Mouse (Mus musculus): Measurements from ENCODE around the gene F2rl3.

F2rl3 gene

DNA sequence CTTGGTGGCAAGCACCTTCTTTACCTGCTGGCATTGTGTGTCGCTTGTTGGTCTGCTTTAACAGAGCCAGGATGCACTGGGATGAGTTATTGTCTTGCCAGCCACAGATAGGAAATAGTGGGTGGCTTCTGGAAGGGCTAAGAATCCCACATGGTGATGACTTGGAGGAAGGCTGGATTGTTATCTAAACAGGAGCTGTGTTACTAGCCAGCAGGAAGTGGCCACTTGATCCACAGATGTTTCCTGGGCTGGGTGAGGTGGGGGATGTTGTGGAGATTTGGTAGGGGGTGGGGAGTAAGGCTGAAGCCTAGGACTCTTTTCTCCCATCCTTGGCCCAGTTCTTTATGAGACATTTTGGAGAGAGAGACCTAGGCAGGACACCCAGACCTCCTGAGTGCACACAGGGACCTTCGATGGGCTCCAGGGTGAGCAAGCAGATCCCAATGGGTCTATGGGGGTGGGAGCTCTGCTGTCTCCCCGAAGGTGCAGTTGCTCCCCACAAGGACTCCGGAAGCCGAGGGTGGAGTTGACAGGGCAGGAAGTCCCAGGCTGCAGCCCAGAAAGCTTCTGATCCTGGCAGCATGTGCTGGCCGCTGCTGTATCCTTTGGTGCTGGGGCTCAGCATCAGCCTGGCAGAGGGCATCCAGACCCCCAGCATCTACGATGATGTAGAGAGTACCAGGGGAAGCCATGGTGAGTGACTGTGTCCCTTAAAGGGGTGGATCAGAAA lies at the start of gene F2rl3:
TSS of gene F2rl3 (plus strand) at position 559 of the 730 bp plus-strand sequence.
- peak in 1 of 2 experiments; percentile 50 for DNase-seq (ENCODE audit: low spot score in 2 of 2)

DNA sequence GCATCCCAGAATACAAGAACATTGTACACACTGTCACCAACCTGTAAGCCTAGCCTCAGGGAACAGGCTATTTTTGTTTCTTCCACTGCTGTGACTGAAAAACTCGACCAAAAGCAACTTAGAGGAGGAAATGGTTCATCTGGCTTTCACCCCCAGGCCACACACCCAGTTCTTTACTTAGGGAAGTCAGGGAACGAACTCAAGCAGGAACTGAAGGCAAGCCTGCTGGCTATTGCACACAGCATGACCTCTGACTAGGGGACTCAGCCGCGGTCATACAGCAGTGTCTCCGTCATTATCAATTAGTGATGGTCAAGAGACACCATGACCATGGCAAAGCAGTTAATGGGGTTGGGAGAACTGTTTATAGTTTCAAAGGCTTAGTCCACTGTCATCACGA lies 49.1 kb upstream of the F2rl3 start:
- no peak for DNase-seq (ENCODE audit: low spot score in 2 of 2)

DNA sequence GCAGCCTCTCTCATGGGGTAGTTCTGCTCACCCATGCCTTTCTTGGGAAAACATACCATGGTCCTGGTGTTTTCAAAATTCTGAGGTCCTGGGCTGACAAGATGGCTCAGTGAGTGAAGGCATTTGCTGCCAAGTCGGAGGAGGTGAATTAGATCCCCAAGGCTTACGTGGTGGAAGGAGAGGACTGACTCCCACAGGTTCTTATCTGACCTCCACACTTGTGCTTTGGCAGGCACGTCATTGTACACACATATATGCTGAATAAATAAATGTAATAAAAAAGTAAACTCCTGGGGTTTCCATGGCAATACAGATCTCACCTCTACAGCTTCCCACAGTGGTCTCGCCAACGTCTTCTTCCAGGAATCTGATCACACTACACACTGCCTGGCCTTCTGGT lies 45.1 kb upstream of the F2rl3 start:
- DNase-seq (ENCODE audit: low spot score in 2 of 2): no peak

DNA sequence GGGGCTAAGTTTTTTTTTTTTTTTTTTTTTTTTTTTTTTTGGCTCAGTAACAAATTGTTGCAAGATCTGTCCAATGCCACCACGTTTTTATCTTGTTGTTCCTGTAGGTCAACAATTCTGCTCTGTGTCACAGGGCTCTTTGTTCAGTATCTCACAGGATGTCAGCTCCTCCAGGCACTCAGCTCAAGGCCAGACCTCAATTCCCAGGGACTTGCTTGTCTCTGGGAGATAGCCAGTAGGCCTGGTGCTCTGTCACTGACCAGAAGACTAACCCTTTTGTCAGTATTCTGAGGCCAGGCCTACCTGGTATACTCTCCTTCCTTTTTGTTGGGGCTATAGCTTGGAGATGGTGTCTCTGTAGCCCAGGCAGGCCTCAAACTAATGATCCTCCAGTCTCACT lies 41.1 kb upstream of the F2rl3 start:
- DNase-seq (ENCODE audit: low spot score in 2 of 2): no peak

DNA sequence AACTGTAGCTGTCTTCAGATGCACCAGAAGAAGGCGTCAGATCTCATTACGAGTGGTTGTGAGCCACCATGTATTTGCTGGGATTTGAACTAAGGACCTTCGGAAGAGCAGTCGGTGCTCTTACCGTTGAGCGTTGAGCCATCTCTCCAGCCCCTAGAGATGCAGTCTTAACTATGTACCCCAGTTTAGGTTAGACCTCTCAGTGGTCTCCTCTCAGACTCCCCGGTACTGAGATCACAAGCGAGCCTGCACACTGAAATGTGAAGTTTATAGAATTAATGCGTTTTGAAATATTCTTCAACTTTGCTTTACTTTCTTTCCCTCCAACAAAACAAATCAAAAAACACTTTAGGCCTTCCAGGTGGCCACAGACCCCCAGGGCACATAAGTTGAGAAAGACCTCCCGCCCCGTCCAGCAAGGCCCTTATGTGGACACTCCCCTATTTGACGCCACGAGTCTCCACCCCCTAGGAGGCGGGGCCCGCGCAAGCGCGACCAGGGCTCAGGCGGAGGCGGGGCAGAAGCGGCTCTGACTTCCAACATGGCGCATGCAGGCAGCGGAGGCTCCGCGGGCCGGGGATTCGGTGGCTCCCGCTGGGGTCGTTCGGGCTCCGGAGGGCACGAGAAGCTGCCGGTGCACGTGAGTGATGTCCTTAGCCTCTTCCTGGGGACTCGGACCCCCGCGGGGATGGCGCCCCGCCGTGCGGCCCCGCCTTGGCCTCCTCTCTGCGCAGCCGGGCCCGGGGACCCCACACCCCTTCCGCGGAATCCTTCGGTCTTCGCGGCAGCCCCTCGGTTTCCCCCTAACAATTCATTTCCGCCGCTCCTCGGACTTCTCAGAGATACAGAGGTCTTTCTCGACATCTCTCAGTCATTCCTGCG lies 38.7 kb upstream of the F2rl3 start, which contains the start of gene Sin3b:
TSS of gene Sin3b (plus strand) at position 517 of the 882 bp plus-strand sequence.
- DNase-seq (ENCODE audit: low spot score in 2 of 2): peak; percentile 93 to 95

DNA sequence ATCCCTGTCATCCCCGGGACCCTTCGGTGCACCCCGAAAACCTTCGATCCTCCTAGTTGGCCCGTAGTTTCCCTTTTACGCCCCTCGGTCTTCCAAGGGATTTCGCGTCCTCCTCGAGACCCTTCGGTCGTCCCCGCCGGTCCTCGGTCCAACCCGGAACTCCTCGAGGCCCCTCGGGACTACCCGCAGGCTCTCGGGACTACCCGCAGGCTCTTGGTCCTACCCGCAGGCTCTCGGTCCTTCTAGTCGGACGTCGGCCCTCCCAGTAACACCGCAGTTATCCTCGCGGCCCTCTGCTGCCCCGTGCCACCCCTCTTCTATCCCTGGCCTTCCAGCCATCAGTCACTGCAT lies 38.1 kb upstream of the F2rl3 start:
- no peak for DNase-seq (ENCODE audit: low spot score in 2 of 2)

DNA sequence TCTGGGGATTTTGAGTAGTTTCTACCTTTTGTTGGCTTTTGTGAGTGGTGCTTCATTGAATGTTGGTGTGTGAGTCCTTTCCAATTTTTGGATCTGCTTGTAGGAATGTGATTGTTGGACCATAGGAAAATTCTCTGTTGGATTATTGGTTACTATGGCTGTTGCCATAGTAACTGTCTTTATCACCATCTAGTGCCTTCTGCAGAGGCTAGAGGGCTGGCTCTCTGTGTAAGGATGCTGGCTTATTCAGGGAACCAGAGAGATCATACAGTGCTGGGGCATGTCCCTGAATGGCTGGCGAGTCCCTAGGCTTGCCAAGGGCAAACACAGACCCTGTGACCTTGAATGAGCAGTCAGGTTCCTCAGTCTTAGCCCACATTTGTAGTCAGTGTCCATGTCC lies 33.0 kb upstream of the F2rl3 start:
- no peak for DNase-seq (ENCODE audit: low spot score in 2 of 2)

DNA sequence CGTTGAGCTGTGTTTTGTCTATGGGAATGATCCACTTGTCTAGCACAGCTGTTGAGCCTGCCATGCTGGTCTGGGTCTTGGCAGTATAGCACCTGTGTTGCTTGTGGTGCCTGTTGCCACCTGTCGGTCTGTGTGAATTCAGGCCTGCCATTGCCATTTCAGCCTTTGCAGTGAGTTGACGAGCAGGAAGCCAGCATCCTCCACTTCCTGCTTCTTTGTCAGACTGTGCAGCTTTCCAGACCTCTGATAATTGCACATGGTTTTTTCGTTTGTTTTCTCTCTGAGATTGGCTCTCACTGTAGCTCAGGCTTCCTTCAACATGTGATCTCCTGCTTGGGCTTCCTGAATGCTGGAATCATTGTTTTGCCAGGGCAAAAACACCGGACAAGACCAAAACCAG lies 26.7 kb upstream of the F2rl3 start:
- DNase-seq (ENCODE audit: low spot score in 2 of 2): peak; percentile 7 to 53

DNA sequence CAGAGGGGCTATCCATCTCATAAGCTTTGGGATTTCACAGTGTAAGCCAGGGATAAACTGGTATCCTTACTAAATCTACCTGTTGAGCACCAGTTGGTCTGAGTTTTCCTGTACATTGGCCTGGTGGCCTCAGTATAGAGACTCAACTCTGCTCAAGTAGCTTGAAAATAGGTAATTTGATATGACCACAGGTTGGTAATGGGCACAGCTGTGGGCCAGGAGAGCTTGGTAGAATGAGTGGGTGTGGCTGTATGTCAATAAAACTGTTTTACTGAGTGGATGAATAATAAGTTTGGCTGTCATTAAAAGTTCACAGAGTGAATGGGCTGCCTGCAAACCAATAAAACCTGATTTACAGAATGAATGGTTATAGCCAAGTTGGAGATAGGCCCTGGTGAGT lies 24.8 kb upstream of the F2rl3 start:
- DNase-seq (ENCODE audit: low spot score in 2 of 2): no peak

DNA sequence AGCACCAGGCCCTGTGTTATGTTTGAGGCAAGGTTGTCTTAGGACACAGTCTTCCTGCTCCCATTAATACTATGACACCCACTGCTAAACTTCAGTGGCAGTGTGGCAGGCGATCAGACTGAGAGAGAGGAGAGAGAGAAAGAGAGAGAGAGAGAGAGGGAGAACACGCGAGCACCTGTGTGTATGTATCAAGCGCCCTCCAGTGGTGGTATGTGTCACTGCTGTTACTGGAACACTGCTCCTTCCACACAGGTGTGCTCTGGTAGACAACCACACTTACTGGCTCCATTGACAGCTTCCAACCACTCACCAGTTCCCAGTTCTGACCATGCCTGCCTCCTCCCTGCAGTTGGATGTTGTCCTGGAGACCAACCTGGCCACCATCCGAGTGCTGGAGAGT lies 15.6 kb upstream of the F2rl3 start:
- DNase-seq (ENCODE audit: low spot score in 2 of 2): peak in 1 of 2 experiments; percentile 12

DNA sequence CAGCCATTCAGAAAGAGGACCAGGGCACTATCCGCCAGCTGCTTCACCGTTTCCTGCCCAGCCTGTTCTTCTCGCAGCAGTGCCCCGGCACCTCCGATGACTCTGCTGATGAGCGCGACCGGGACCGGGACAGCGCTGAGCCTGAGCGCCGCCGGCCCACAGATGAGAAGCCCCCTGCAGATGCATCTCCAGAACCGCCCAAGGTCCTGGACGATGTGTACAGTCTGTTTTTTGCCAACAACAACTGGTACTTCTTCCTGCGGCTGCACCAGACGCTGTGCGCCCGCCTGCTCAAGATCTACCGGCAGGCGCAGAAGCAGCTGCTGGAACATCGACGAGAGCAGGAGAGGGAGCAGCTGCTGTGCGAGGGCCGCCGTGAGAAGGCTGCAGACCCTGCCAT lies 11.8 kb upstream of the F2rl3 start:
- DNase-seq (ENCODE audit: low spot score in 2 of 2): no peak

DNA sequence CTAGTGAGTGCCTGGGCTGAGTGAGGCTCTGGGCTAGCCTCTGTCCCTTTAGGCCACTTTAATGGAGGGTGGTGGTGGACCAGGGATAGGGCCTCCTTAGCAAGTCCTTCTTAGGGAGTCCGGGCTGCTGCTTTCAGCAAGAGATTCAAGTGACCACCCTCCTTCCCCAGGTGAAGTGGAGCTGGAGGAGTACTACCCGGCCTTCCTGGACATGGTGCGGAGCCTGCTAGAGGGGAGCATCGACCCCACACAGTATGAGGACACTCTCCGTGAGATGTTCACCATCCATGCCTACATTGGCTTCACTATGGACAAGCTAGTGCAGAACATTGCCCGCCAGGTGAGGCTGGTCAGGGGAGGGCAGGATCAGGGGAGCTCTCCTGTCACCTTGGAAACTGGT lies 11.4 kb upstream of the F2rl3 start:
- DNase-seq (ENCODE audit: low spot score in 2 of 2): no peak

DNA sequence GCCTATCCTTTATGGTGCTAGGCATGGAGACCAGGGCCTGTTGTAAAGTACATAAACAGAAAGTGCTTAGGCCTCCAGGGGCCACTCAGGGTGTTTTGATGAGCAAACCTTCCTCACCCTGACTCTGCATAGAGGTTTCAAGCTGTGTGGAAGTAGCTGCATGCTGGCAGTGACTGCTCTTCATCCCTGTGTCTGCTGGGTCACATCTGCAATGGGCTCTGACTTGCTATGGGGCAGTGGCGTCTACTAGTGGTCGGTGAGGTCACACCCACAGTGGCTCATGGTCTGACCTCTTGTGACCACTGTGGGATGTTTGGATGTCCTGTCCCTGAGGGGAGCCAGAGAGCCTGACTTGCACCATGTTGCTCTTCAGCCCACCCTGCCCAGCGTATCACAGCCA lies 10.6 kb upstream of the F2rl3 start:
- no peak for DNase-seq (ENCODE audit: low spot score in 2 of 2)

DNA sequence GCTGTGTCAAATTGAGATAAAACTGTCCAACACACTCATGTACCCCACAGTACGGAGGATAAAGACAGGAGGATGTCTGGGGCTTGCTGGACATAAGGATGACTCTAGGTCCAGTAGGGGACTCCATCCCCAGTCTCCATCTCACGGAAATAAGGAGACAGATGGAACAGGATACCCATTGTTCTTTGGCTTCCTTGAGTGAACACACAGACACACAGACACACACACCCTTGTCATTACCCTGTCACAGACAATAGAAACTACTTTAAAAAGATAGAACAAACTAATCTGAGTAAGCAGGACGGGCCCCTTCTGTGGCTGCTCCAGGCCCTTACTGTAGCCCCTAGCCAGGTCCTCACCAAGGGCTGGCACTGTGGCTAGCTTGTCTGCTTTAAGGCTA lies 9.4 kb upstream of the F2rl3 start:
- peak in 1 of 2 experiments; percentile 28 for DNase-seq (ENCODE audit: low spot score in 2 of 2)

DNA sequence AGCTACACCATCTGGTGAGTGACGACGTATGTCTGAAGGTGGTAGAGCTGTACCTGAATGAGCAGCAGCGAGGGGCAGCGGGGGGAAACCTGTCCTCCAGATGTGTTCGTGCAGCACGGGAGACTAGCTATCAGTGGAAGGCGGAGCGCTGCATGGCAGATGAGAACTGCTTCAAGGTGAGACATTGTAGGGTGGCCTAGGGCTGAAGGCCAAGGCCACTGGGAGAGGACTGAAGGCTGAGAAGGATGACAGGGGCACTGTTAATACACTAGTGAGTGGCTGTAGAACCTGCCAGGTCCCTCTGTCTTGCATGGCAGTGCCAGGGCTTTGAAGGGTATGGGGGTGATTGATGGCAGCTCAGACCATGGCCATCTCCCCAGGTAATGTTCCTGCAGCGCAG lies 8.5 kb upstream of the F2rl3 start:
- no peak for DNase-seq (ENCODE audit: low spot score in 2 of 2)

DNA sequence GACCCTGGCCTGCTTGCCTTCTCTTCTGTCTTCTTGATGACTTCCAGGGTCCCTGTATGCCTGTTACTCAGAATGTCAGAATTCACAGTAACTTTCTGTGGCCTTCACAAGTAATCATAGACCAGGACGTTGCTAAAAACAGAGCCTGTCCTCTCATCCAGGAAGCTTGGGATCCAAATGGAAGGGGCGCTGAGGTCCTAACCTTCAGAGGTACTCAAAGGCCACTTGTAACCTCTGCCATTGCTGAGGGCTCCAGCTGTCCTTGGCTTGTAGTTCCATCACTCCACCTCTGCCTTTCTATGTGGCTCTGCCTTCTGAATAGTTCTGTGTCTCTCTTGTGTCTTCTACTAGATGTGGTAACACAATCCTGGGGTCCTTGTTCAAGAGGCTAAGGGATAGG lies 7.9 kb upstream of the F2rl3 start:
- no peak for DNase-seq (ENCODE audit: low spot score in 2 of 2)

DNA sequence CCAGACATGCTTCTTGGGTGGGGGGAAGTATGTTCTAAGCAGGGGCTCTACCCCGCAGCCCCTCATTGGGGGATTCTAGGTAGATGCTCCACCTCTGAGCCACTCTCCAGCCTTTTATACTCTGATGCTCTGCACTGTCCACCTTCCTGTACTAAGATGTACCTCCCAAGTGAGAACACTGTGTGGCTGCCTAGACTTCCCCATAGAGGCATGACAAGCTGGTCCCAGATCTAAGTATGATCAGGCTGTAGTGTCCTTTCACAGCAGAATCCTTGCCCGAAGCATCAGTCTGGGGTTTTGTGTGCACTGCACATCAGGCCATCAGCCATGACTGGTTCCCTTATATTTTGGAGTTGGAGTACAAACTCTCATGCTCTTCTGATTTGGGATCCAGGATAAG lies 5.6 kb upstream of the F2rl3 start:
- DNase-seq (ENCODE audit: low spot score in 2 of 2): no peak

DNA sequence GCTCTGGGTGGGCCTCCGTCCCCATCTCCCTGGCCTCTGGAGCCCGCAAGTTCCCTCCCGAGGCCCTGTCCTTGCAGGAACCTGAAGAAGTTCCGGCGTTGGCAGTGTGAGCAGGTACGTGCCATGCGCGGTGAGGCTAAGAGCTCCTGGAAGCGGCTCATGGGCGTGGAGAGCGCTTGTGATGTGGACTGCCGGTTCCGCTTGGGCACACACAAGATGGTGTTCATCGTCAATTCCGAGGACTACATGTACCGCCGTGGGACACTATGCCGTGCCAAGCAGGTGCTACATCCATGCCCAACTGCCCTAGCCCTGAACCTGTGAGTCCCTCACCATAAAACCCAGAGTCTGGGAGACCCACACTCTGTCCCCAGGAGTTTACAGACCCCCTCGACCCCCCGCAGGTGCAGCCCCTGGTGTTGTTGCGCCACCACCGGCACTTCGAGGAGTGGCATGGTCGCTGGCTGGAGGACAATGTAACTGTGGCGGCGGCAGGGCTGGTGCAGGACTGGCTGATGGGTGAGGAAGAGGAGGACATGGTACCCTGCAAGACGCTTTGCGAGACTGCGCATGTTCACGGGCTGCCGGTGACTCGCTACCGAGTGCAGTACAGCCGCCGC lies 4.8 kb upstream of the F2rl3 start:
- no peak for DNase-seq (ENCODE audit: low spot score in 2 of 2)

DNA sequence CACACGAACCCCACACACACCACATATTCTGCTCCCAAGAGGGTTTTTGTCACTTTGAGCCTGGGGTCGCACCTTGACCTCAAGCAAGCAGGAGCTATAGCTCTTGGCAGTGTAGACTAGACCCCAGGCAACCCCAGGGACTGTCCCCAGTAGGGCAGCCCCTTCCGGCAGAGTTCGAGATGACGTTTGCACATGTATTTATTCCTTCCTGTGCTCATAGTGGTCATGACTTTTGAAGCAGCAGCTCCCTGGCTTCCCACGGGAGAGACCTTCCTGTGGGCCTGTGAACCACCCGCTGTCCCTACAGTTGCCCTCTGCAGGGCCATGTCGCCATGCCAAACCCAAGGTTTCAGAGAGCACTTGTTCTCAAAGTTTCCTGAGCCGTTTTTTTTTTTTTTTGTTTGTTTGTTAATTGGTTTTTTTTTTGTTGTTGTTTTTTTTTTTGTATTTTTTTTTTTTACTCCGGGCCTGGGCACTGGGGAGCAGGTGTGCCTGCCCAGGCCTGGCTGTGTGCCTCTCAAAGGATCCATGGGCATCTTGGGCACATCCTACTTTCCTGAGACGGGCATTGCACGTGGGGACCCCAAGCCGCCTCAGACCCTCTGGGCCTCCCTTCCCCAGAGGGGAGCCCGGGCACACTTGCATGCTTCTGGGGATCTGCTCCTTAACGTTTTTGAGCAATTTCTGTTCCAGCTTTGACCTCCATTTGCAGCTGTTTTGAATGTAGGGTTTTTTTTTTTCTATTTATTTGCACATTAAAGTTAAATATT lies 4.1 kb upstream of the F2rl3 start:
- DNase-seq (ENCODE audit: low spot score in 2 of 2): no peak

DNA sequence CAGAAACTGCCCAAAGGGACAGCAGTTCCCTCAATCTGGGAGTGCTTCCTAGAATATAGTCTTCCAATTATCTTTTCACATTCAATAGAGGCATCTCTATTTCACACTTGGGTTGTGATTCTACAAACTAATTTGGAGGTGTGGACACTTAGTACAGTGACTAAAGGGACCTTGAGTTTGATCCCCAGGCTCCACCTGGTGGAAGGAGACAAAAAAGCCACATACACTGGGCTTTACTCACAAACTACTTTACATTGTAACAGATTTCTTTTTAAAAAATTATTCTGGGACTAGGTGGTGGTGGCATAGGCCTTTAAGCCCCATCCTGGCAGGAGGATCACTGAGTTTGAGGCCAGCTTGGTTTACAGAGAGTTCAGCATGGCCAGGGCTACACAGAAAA lies 3.4 kb upstream of the F2rl3 start:
- no peak for DNase-seq (ENCODE audit: low spot score in 2 of 2)

DNA sequence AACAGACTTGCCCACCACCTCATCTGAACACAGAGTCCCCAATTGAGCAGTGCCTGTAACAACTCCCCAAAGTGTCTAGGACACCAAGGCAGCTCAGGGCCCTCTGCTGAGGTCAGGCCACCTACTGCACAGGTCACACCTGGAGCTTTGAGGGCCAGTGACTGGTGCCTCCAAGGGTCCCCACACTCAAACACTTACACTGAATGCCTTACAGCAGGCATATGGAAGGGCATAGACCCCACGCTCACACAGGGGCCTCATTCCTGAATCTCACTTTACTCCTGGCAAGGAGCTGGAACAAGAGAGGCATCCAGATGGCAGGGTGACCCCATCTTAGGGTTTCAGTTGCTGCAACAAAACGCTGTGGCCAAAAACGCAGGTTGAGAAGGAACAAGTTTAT lies 1.5 kb upstream of the F2rl3 start:
- no peak for DNase-seq (ENCODE audit: low spot score in 2 of 2)

DNA sequence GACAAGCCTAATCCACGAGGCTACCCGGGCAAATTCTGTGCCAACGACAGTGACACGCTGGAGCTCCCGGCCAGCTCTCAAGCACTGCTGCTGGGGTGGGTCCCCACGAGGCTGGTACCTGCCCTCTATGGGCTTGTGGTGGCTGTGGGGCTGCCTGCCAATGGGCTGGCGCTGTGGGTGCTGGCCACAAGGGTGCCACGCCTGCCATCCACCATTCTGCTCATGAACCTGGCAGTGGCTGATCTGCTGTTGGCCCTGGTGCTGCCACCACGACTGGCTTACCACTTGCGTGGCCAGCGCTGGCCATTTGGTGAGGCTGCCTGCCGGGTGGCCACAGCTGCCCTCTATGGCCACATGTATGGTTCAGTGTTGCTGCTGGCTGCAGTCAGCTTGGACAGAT lies 626 bp downstream of the F2rl3 start:
- DNase-seq (ENCODE audit: low spot score in 2 of 2): no peak

Measured in heart, adult 9 months (tissue).